Mouse (Mus musculus) kidney, postnatal 0 days (tissue): ENCODE data around the gene Gm20532. TPM values are rescaled to one million over a fixed set of nuclear protein-coding genes. Genes with fewer than 3 reads are reported as not detected.

Experiments used
- ATAC-seq: fragments of 200-750 bp; cut with Nextera tagmentation; replicated peaks from 2 replicates; pipeline ENCODE4 v1.8.0; 2017; ENCODE audit warnings: low read depth, moderate number of reproducible peaks, moderate TSS enrichment, moderate library complexity; ENCODE audit not compliant: low FRiP score
- DNase-seq: peaks from one replicate; pipeline ENCODE4 v3.0.0-alpha.2; 2016; ENCODE audit warnings: low spot score
- H3K27ac ChIP-seq: fragments of 300-500 bp; sonication (generic); 2 replicates; pipeline ENCODE4 v1.5.1; 2014; ENCODE audit warnings: mild to moderate bottlenecking
- H3K27me3 ChIP-seq: fragments of 300-500 bp; sonication (generic); 2 replicates; pipeline ENCODE4 v1.6.1; 2014; ENCODE audit warnings: low read length, mixed read lengths; ENCODE audit not compliant: insufficient read depth
- H3K36me3 ChIP-seq: fragments of 300-500 bp; sonication (generic); 2 replicates; pipeline ENCODE4 v1.6.1; 2014; ENCODE audit warnings: low read length, mixed read lengths; ENCODE audit not compliant: insufficient read depth
- H3K4me1 ChIP-seq: fragments of 300-500 bp; sonication (generic); replicated peaks from 2 replicates; pipeline ENCODE4 v1.6.1; 2014; ENCODE audit warnings: antibody characterized with exemption, low read length, mixed read lengths; ENCODE audit not compliant: insufficient read depth
- H3K4me2 ChIP-seq: fragments of 300-500 bp; sonication (generic); 2 replicates; pipeline ENCODE4 v1.6.1; 2014; ENCODE audit warnings: mild to moderate bottlenecking, low read length, moderate library complexity, mixed read lengths
- H3K4me3 ChIP-seq: fragments of 300-500 bp; sonication (generic); replicated peaks from 2 replicates; pipeline ENCODE4 v1.5.1; 2014; ENCODE audit warnings: low read depth, low read length
- H3K9ac ChIP-seq: fragments of 300-500 bp; sonication (generic); 2 replicates; pipeline ENCODE4 v1.6.1; 2014; ENCODE audit warnings: low read depth, low read length
- H3K9me3 ChIP-seq: fragments of 300-500 bp; sonication (generic); replicated peaks from 2 replicates; pipeline ENCODE4 v1.6.1; 2016; ENCODE audit warnings: low read length, inconsistent platforms, mixed read lengths
- CTCF ChIP-seq: IDR thresholded peaks from 2 replicates; pipeline ENCODE4 v1.5.1; 2016; ENCODE audit warnings: antibody characterized with exemption, low read depth, mild to moderate bottlenecking, moderate library complexity
- WGBS: fragments of 180-500 bp; shearing (Covaris S2); extraction: QIAGEN DNeasy Blood & Tissue Kit; methylation state at CpG from one replicate; pipeline ENCODE4 v1.1.7; 2014; 5-methylcytosine and 5-hydroxymethylcytosine counted together
- polyA plus RNA-seq: library from polyadenylated mRNA; unstranded; fragments of >200 nt; fragmentation: Nextera tagmentation; extraction: Ambion mirVana; gene quantifications from 2 replicates; pipeline ENCODE4 v1.2.1, GENCODE M21; 2015

The Gm20532 gene
- polyA plus RNA-seq, 1 experiment from 2014 or later: not detected

GRCm38 (mm10) chr2:26544265-26544664 is 42.2 kb upstream of the Gm20532 start:
- Histone ChIP-seq H3K9ac (no peak overlapping the region), H3K27ac (peak overlapping the region; percentile 47; the same call in 1 of the 2 replicates), H3K4me2 (no peak overlapping the region), H3K36me3 (no peaks in the 10 kb centered on the region), H3K4me3 (no peak overlapping the region), H3K9me3 (no peaks in the 10 kb centered on the region), H3K4me1 (peaks cover 30% of the 10 kb centered on the region), H3K27me3 (no peaks in the 10 kb centered on the region)
- TF ChIP-seq CTCF: no peak
- DNase-seq (peak; percentile 85), ATAC-seq (peak; percentile 45; the same call in 1 of the 2 replicates)
- 13% methylated on average over 3 of the region's 3 CpGs for WGBS

GRCm38 (mm10) chr2:26547481-26547880 is 39.0 kb upstream of the Gm20532 start:
- ATAC-seq (peak; percentile 64), DNase-seq (peak; percentile 81)
- TF ChIP-seq CTCF: peak; percentile 70
- no peak overlapping the region for H3K4me2 ChIP-seq
- H3K27ac ChIP-seq: no peak overlapping the region
- no peaks in the 10 kb centered on the region for H3K9me3 ChIP-seq
- H3K36me3 ChIP-seq: no peaks in the 10 kb centered on the region
- 32% methylated on average over 2 of the region's 2 CpGs for WGBS
- no peaks in the 10 kb centered on the region for H3K27me3 ChIP-seq
- H3K4me3 ChIP-seq: no peak overlapping the region
- peaks cover 38% of the 10 kb centered on the region for H3K4me1 ChIP-seq
- 0 out of 2 replicates have a peak overlapping the region, but pooled peaks have one; percentile 9 for H3K9ac ChIP-seq

GRCm38 (mm10) chr2:26549801-26550200 is 36.6 kb upstream of the Gm20532 start:
- Histone ChIP-seq H3K4me3 (no peak overlapping the region), H3K9ac (peak overlapping the region; percentile 1; the same call in 1 of the 2 replicates), H3K4me2 (no peak overlapping the region), H3K9me3 (no peaks in the 10 kb centered on the region), H3K27me3 (no peaks in the 10 kb centered on the region), H3K4me1 (peaks cover 20% of the 10 kb centered on the region), H3K27ac (0 out of 2 replicates have a peak overlapping the region, but pooled peaks have one; percentile 8), H3K36me3 (no peaks in the 10 kb centered on the region)
- DNase-seq (no peak), ATAC-seq (no peak; the same call in 1 of the 2 replicates)
- no peak for TF ChIP-seq CTCF
- 39% methylated on average over 10 of the region's 10 CpGs for WGBS

GRCm38 (mm10) chr2:26550205-26550604 is 36.2 kb upstream of the Gm20532 start:
- WGBS: 64% methylated on average over 3 of the region's 3 CpGs
- 0 out of 2 replicates have a peak overlapping the region, but pooled peaks have one; percentile 8 for H3K27ac ChIP-seq
- no peak for DNase-seq
- ATAC-seq: no peak
- no peaks in the 10 kb centered on the region for H3K9me3 ChIP-seq
- no peaks in the 10 kb centered on the region for H3K36me3 ChIP-seq
- H3K4me1 ChIP-seq: peaks cover 17% of the 10 kb centered on the region
- H3K4me3 ChIP-seq: no peak overlapping the region
- peak overlapping the region; percentile 1; the same call in 1 of the 2 replicates for H3K9ac ChIP-seq
- no peak overlapping the region for H3K4me2 ChIP-seq
- no peaks in the 10 kb centered on the region for H3K27me3 ChIP-seq
- no peak for TF ChIP-seq CTCF

GRCm38 (mm10) chr2:26550777-26551176 is 35.7 kb upstream of the Gm20532 start:
- Histone ChIP-seq H3K4me1 (peaks cover 17% of the 10 kb centered on the region), H3K4me2 (no peak overlapping the region), H3K9me3 (no peaks in the 10 kb centered on the region), H3K27ac (no peak overlapping the region), H3K9ac (no peak overlapping the region), H3K4me3 (no peak overlapping the region), H3K36me3 (no peaks in the 10 kb centered on the region), H3K27me3 (no peaks in the 10 kb centered on the region)
- no peak for ATAC-seq
- WGBS: 80% methylated on average over 3 of the region's 3 CpGs
- TF ChIP-seq CTCF: no peak
- DNase-seq: no peak

- Histone ChIP-seq H3K9me3 (no peaks in the 10 kb centered on the region), H3K9ac (no peak overlapping the region), H3K4me2 (no peak overlapping the region), H3K27me3 (no peaks in the 10 kb centered on the region), H3K27ac (no peak overlapping the region), H3K36me3 (no peaks in the 10 kb centered on the region), H3K4me3 (no peak overlapping the region), H3K4me1 (peaks cover 17% of the 10 kb centered on the region)
- ATAC-seq (no peak), DNase-seq (no peak)
- no peak for TF ChIP-seq CTCF
- WGBS: 78% methylated on average over 8 of the region's 8 CpGs
These were observed 35.0 kb upstream of the Gm20532 start for GRCm38 (mm10) chr2:26551446-26551845.

- no peak for DNase-seq
- Histone ChIP-seq H3K4me3 (no peak overlapping the region), H3K9ac (no peak overlapping the region), H3K9me3 (no peaks in the 10 kb centered on the region), H3K36me3 (no peaks in the 10 kb centered on the region), H3K4me1 (peaks cover 16% of the 10 kb centered on the region), H3K27me3 (no peaks in the 10 kb centered on the region), H3K4me2 (no peak overlapping the region), H3K27ac (no peak overlapping the region)
- 93% methylated on average over 2 of the region's 2 CpGs for WGBS
- no peak for TF ChIP-seq CTCF
- no peak for ATAC-seq
These were observed 34.4 kb upstream of the Gm20532 start for GRCm38 (mm10) chr2:26552066-26552465.
